Mouse (Mus musculus) kidney, postnatal 14 days (tissue): ENCODE measurements at regions not wholly inside any gene's neighbourhood (a gene's known extent, or its start where the extent isn't known, plus 50 kb on each side); places are given as distances from the start of the nearest gene placed in this dataset.
A peak's percentile ranks its signal among the peaks of the same experiment; 100 is the strongest.

Experiments
- DNase-seq: peaks from one replicate; pipeline ENCODE4 v3.0.0; 2022; ENCODE audit warnings: mixed read lengths

DNA sequence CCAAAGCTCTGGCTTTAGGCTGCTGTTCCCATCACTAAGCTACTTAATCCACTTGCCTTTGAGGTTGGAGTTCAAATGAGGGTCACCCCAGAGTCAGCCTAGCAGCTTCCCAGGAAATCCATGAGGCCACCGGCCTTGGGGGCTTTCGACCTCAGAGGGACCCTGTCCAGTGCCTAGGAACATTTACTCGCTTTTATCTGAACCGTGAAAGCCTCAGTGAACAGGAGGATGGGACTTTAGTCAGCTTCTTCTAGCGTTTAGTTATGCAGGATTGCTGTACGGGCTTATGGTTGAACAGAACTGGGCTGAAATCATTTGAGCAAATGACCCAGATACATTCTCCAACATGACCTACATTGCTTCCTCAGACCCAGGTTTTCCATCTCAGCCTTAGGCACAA lies 174.9 kb downstream of the Parm1 start:
- peak; percentile 4 for DNase-seq

GRCm38 (mm10) chr5:91678727-91679126 lies 161.3 kb downstream of the Parm1 start:
- DNase-seq: no peak
